Mouse (Mus musculus) kidney, embryonic 14.5 days (tissue): ENCODE data around the gene 1700007K13Rik. TPM values are rescaled to one million over a fixed set of nuclear protein-coding genes. Genes with fewer than 3 reads are reported as not detected.

Source experiments
- ATAC-seq: fragments of 200-750 bp; cut with Nextera tagmentation; 2 replicates; pipeline ENCODE4 v1.8.0; 2017; ENCODE audit warnings: moderate number of reproducible peaks, mild to moderate bottlenecking, moderate TSS enrichment, moderate library complexity; ENCODE audit not compliant: low FRiP score, low TSS enrichment
- H3K27ac ChIP-seq: fragments of 300-500 bp; sonication (generic); 2 replicates; pipeline ENCODE4 v1.5.1; 2014; ENCODE audit warnings: low read depth, mild to moderate bottlenecking, low read length, moderate library complexity, mixed read lengths
- H3K27me3 ChIP-seq: fragments of 300-500 bp; sonication (generic); 2 replicates; pipeline ENCODE4 v1.6.1; 2014; ENCODE audit warnings: mild to moderate bottlenecking, low read length; ENCODE audit not compliant: control insufficient read depth, insufficient read depth
- H3K36me3 ChIP-seq: fragments of 300-500 bp; sonication (generic); 2 replicates; pipeline ENCODE4 v1.6.1; 2014; ENCODE audit warnings: low read length, mixed read lengths; ENCODE audit not compliant: control insufficient read depth, insufficient read depth
- H3K4me1 ChIP-seq: fragments of 300-500 bp; sonication (generic); 2 replicates; pipeline ENCODE4 v1.6.1; 2014; ENCODE audit warnings: low read length, mixed read lengths; ENCODE audit not compliant: control insufficient read depth, insufficient read depth
- H3K4me2 ChIP-seq: fragments of 300-500 bp; sonication (generic); replicated peaks from 2 replicates; pipeline ENCODE4 v1.6.1; 2014; ENCODE audit warnings: low read depth, mild to moderate bottlenecking, low read length
- H3K4me3 ChIP-seq: fragments of 300-500 bp; sonication (generic); 2 replicates; pipeline ENCODE4 v1.5.1; 2014; ENCODE audit warnings: mild to moderate bottlenecking, low read length
- H3K9ac ChIP-seq: fragments of 300-500 bp; sonication (generic); 2 replicates; pipeline ENCODE4 v1.6.1; 2014; ENCODE audit warnings: low read depth, mild to moderate bottlenecking, low read length, moderate library complexity
- H3K9me3 ChIP-seq: fragments of 300-500 bp; sonication (generic); 2 replicates; pipeline ENCODE4 v1.6.1; 2016; ENCODE audit warnings: low read length; ENCODE audit not compliant: control insufficient read depth
- WGBS: fragments of 180-500 bp; shearing (Covaris S2); extraction: QIAGEN DNeasy Blood & Tissue Kit; methylation state at CpG from one replicate; pipeline ENCODE4 v1.1.7; 2014; 5-methylcytosine and 5-hydroxymethylcytosine counted together
- polyA plus RNA-seq: library from polyadenylated mRNA; unstranded; fragments of >200 nt; fragmentation: Nextera tagmentation; extraction: Ambion mirVana; gene quantifications from 2 replicates; pipeline ENCODE4 v1.2.1, GENCODE M21; 2014

Gene 1700007K13Rik
- polyA plus RNA-seq, 1 experiment from 2014 or later = 0.37 TPM

DNA sequence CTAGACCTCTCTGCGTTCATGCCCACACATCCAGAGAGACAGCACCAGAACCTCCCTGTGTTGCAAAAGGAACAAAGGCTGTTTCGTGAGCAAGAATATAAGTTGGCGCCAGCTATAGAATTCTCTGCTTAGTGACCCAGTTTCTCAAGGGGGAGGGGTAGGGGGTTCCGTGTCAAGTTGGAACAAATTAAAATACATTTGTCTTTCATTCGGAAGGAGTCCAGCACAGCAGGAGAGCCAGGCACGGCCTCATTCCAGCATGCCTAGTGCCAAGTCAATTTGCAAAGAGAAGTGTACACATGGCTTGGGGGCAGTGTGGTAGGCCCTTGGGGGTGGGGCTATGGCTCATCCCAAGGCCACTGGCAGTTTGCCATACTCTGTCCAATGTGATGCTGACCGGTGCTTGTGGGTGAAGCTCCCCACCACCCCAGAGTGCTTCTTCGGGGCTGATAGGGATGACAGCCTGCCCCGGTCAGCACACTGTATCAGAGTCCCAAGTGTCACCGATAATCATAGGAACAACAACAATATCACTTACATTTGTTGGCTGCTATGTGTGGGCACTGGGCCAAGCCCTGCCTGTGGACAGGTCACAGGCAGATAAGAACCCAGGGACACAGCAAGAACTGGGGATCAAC lies 50.6 kb downstream of the 1700007K13Rik start:
- WGBS = 76% methylated on average over 10 of the region's 10 CpGs
- H3K36me3 ChIP-seq = no peaks in the 10 kb centered on the region
- no peaks in the 10 kb centered on the region for H3K4me1 ChIP-seq
- H3K27ac ChIP-seq = no peak overlapping the region
- ATAC-seq = no peak
- no peak overlapping the region for H3K4me2 ChIP-seq
- no peak overlapping the region for H3K4me3 ChIP-seq
- no peaks in the 10 kb centered on the region for H3K9me3 ChIP-seq
- H3K27me3 ChIP-seq = no peaks in the 10 kb centered on the region
- no peak overlapping the region for H3K9ac ChIP-seq

DNA sequence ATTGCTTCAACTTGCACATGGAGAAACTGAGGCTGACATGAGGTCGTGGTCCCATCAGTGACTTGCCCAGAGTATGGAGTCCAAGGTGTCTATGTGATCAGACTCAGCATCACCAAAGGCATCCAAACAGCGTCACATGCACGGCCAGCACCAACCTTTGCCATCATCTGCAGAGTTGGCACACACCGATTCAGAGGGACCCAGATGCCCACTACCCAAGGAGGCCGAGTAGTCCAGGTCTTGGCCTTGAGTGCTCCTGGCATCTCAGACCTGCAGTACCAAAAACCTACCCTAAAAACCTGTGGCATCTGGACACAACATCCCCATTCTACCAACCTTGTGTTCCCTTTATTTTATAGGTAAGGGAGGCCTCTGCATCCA lies 51.4 kb downstream of the 1700007K13Rik start:
- Histone ChIP-seq H3K36me3 (no peaks in the 10 kb centered on the region), H3K4me3 (no peak overlapping the region), H3K4me1 (no peaks in the 10 kb centered on the region), H3K27ac (no peak overlapping the region), H3K9ac (no peak overlapping the region), H3K4me2 (no peak overlapping the region), H3K9me3 (no peaks in the 10 kb centered on the region), H3K27me3 (no peaks in the 10 kb centered on the region)
- no peak for ATAC-seq
- 91% methylated on average over 5 of the region's 5 CpGs for WGBS

DNA sequence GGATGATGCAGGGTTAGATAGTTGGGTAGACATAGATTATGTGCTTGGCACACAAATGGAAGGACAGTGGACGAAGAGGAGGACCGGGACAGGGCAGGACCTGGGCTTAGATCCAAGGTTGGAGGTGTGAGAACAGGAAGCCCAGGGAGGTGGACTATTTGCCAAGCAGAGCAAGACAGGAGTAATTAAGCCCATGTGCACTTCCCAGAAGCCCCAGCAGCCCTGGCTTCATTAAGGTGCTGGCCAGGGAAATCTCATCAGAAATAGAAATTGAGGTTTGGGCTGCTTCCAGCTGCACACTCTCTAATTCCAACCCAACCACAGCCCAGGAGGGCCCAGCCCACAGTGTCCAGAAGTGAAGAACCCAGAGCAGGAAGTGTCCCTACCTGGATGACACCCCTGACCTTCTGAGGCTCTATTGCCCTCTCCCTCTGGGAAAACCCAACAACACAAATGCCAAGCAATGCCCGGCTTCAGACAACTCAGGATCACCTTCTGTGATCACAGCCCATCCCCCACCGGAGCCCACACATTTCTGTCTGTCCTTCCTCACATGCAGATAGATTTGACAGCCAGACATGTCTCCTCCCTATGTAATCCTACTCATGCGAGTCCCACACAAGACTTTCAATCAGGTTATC lies 51.9 kb downstream of the 1700007K13Rik start:
- WGBS = 86% methylated on average over 5 of the region's 5 CpGs
- Histone ChIP-seq H3K27me3 (no peaks in the 10 kb centered on the region), H3K36me3 (no peaks in the 10 kb centered on the region), H3K9me3 (no peaks in the 10 kb centered on the region), H3K27ac (no peak overlapping the region), H3K4me1 (no peaks in the 10 kb centered on the region), H3K4me2 (no peak overlapping the region), H3K9ac (no peak overlapping the region), H3K4me3 (no peak overlapping the region)
- ATAC-seq = no peak

- H3K9ac ChIP-seq = no peak overlapping the region
- no peaks in the 10 kb centered on the region for H3K4me1 ChIP-seq
- no peak overlapping the region for H3K4me3 ChIP-seq
- no peak for ATAC-seq
- no peaks in the 10 kb centered on the region for H3K9me3 ChIP-seq
- no peak overlapping the region for H3K27ac ChIP-seq
- no peaks in the 10 kb centered on the region for H3K36me3 ChIP-seq
- no peak overlapping the region for H3K4me2 ChIP-seq
- no peaks in the 10 kb centered on the region for H3K27me3 ChIP-seq
- 85% methylated on average over 6 of the region's 6 CpGs for WGBS
Observed at GRCm38 (mm10) chr2:28412936-28413335, 53.2 kb downstream of the 1700007K13Rik start.

Other genes with a start within 250 kb of the 1700007K13Rik start
- 3.0 and 6.2 TPM in 2 replicates for gene Ppp1r26, start 19.5 kb downstream of the 1700007K13Rik start, polyA plus RNA-seq
- gene Mrps2, start 1.7 kb upstream of the 1700007K13Rik start, polyA plus RNA-seq = 51.9 and 73.0 TPM in 2 replicates
- 2.7 and 3.5 TPM in 2 replicates for gene Gbgt1, start 30.6 kb upstream of the 1700007K13Rik start, polyA plus RNA-seq
- 2.7 and 9.9 TPM in 2 replicates for gene Gm10134, start 39.8 kb upstream of the 1700007K13Rik start, polyA plus RNA-seq
- gene Ralgds, start 46.8 kb upstream of the 1700007K13Rik start, polyA plus RNA-seq = 23.7 and 26.6 TPM in 2 replicates
- gene Cel, start 97.1 kb upstream of the 1700007K13Rik start, polyA plus RNA-seq = not detected in 2 replicates
- 31.1 and 35.8 TPM in 2 replicates for gene Gtf3c5, start 117.4 kb upstream of the 1700007K13Rik start, polyA plus RNA-seq
- gene Gfi1b, start 155.7 kb upstream of the 1700007K13Rik start, polyA plus RNA-seq = 0.45 and 0.49 TPM in 2 replicates
- gene Tsc1, start 174.9 kb upstream of the 1700007K13Rik start, polyA plus RNA-seq = 14.8 and 22.2 TPM in 2 replicates
- gene Spaca9, start 233.4 kb upstream of the 1700007K13Rik start, polyA plus RNA-seq = 4.0 and 4.9 TPM in 2 replicates
- gene Ak8, start 233.8 kb upstream of the 1700007K13Rik start, polyA plus RNA-seq = 0.84 and 0.97 TPM in 2 replicates